In genomic region chr9:13804480-13804879, GRCm38 (mm10) we compare ENCODE assay signal across 28 mouse cellular contexts.
"Had no signal": no experiment of that assay in that cellular context is flagged by ENCODE, and none has a peak within 500 bp of the region (broad histone marks: within the 10 kb centered on the region; RNA-seq: fewer than 3 reads in every experiment).

No protein-coding gene starts in this region.

- H3K4me3 ChIP-seq: embryonic facial prominence, embryonic 10.5 days; embryonic facial prominence, embryonic 12.5 days; embryonic facial prominence, embryonic 13.5 days; embryonic facial prominence, embryonic 15.5 days; erythroblast, embryonic 14.5 days; forebrain, embryonic 10.5 days; forebrain, embryonic 12.5 days; forebrain, embryonic 13.5 days; forebrain, embryonic 15.5 days; gastrocnemius, adult 2 months; heart, adult 2 months had no signal

- H3K27me3 ChIP-seq: embryonic facial prominence, embryonic 12.5 days; embryonic facial prominence, embryonic 13.5 days; embryonic facial prominence, embryonic 15.5 days; forebrain, embryonic 12.5 days; forebrain, embryonic 13.5 days; forebrain, embryonic 15.5 days had no signal

- ATAC-seq: forebrain, embryonic 13.5 days; forebrain, embryonic 14.5 days; forebrain, embryonic 15.5 days; forebrain, embryonic 16.5 days; forebrain, postnatal 0 days had no signal

- H3K9ac ChIP-seq: embryonic facial prominence, embryonic 12.5 days; embryonic facial prominence, embryonic 13.5 days; embryonic facial prominence, embryonic 15.5 days; forebrain, embryonic 12.5 days; forebrain, embryonic 13.5 days; forebrain, embryonic 15.5 days; forebrain, postnatal 0 days had no signal

- H3K27ac ChIP-seq: embryonic facial prominence, embryonic 10.5 days; embryonic facial prominence, embryonic 12.5 days; embryonic facial prominence, embryonic 13.5 days; embryonic facial prominence, embryonic 15.5 days; forebrain, embryonic 10.5 days; forebrain, embryonic 12.5 days; forebrain, embryonic 13.5 days; forebrain, embryonic 15.5 days; gastrocnemius, adult 2 months; heart, adult 2 months had no signal

- DNase-seq: cerebellum, adult 8-10 months; cerebellum, adult 9-10 months; cerebellum, adult 9-11 months; cerebellum, postnatal 10 days; cerebellum, postnatal 14 days; cerebellum, postnatal 25 days; cerebellum, postnatal 36 days; embryo, embryonic 11 days; forebrain, postnatal 0 days; gastrocnemius, adult 2 months; gastrocnemius, postnatal 10 days; gastrocnemius, postnatal 14 days; gastrocnemius, postnatal 25 days; gastrocnemius, postnatal 36 days; heart, adult 11 months; heart, adult 18-20 months; heart, adult 2 months had no signal

- H3K4me2 ChIP-seq: embryonic facial prominence, embryonic 12.5 days; embryonic facial prominence, embryonic 13.5 days; embryonic facial prominence, embryonic 15.5 days; forebrain, embryonic 12.5 days; forebrain, embryonic 13.5 days; forebrain, embryonic 15.5 days had no signal

- H3K9me3 ChIP-seq: embryonic facial prominence, embryonic 10.5 days; embryonic facial prominence, embryonic 12.5 days; embryonic facial prominence, embryonic 13.5 days; embryonic facial prominence, embryonic 15.5 days; forebrain, embryonic 10.5 days; forebrain, embryonic 12.5 days; forebrain, embryonic 13.5 days; forebrain, embryonic 15.5 days had no signal

- H3K4me1 ChIP-seq: embryonic facial prominence, embryonic 10.5 days; embryonic facial prominence, embryonic 12.5 days; embryonic facial prominence, embryonic 13.5 days; embryonic facial prominence, embryonic 15.5 days; forebrain, embryonic 10.5 days; forebrain, embryonic 12.5 days; forebrain, embryonic 13.5 days; forebrain, embryonic 15.5 days had no signal
